Mouse (Mus musculus) gastrocnemius, adult 8-10 months (tissue): ENCODE measurements around the gene Tcp11. TPM values are rescaled to one million over a fixed set of nuclear protein-coding genes. Genes with fewer than 3 reads are reported as not detected.

Experiments used
- DNase-seq, 2 experiments: peaks; one replicate each; pipeline ENCODE4 v3.0.0; 2022; ENCODE audit warnings: low spot score in 2 of 2
- total RNA-seq, 4 experiments: library from RNA; stranded (reverse); gene quantifications; 2 replicates each; pipeline ENCODE4 v1.2.4; 2022

Gene Tcp11
- total RNA-seq, 4 experiments from 2014 or later, result not detected

- no peak for DNase-seq
These were observed 39.8 kb downstream of the Tcp11 start for GRCm38 (mm10) chr17:28040620-28041019.

GRCm38 (mm10) chr17:28036813-28037756, 43.4 kb downstream of the Tcp11 start:
- DNase-seq, result no peak

GRCm38 (mm10) chr17:28034986-28035385, 45.5 kb downstream of the Tcp11 start:
- DNase-seq, result peak in 1 of 2 experiments; percentile 41

GRCm38 (mm10) chr17:28033046-28033580, 47.3 kb downstream of the Tcp11 start:
- DNase-seq, result no peak

- no peak for DNase-seq
These were observed 48.2 kb downstream of the Tcp11 start for GRCm38 (mm10) chr17:28032219-28032618.

- no peak for DNase-seq
These were observed 49.0 kb downstream of the Tcp11 start for GRCm38 (mm10) chr17:28031281-28031941.

- DNase-seq, result no peak
These were observed 50.0 kb downstream of the Tcp11 start for GRCm38 (mm10) chr17:28030446-28030845.

- DNase-seq, result no peak
These were observed 51.1 kb downstream of the Tcp11 start for GRCm38 (mm10) chr17:28029308-28029707.

- DNase-seq, result no peak
These were observed 52.2 kb downstream of the Tcp11 start for GRCm38 (mm10) chr17:28028236-28028635.

- DNase-seq, result no peak
These were observed 53.2 kb downstream of the Tcp11 start for GRCm38 (mm10) chr17:28027197-28027596.

GRCm38 (mm10) chr17:28026111-28026872, 54.1 kb downstream of the Tcp11 start:
- no peak for DNase-seq

- DNase-seq, result no peak
These were observed 54.9 kb downstream of the Tcp11 start for GRCm38 (mm10) chr17:28025541-28025961.

GRCm38 (mm10) chr17:28022854-28023655, 57.4 kb downstream of the Tcp11 start:
- no peak for DNase-seq

GRCm38 (mm10) chr17:28021911-28022310, 58.5 kb downstream of the Tcp11 start:
- DNase-seq, result no peak

- DNase-seq, result peak in 1 of 2 experiments; percentile 41
These were observed 60.4 kb downstream of the Tcp11 start for GRCm38 (mm10) chr17:28019785-28020696.

GRCm38 (mm10) chr17:28018776-28019175, 61.7 kb downstream of the Tcp11 start:
- no peak for DNase-seq

GRCm38 (mm10) chr17:28018344-28018743, 62.1 kb downstream of the Tcp11 start:
- DNase-seq, result no peak
